Mouse (Mus musculus) stomach, embryonic 16.5 days (tissue): ENCODE results near the gene Urm1. TPM values are rescaled to one million over a fixed set of nuclear protein-coding genes. Genes with fewer than 3 reads are reported as not detected.
"Not testable (repeated sequence)": the region's sequence is repeated elsewhere in the genome, so short reads cannot be mapped to it uniquely, and the experiment has no call there.

Source experiments
- ATAC-seq: fragments of 200-750 bp; cut with Nextera tagmentation; 2 replicates; pipeline ENCODE4 v1.8.0; 2017; ENCODE audit warnings: moderate number of reproducible peaks, moderate TSS enrichment; ENCODE audit not compliant: insufficient read depth, low FRiP score
- H3K27ac ChIP-seq: fragments of 300-500 bp; sonication (generic); 2 replicates; pipeline ENCODE4 v1.5.1; 2014; ENCODE audit warnings: low read length
- H3K27me3 ChIP-seq: fragments of 300-500 bp; sonication (generic); 2 replicates; pipeline ENCODE4 v1.6.1; 2014; ENCODE audit warnings: low read length, control low read depth, mixed read lengths; ENCODE audit not compliant: control insufficient read depth, insufficient read depth
- H3K36me3 ChIP-seq: fragments of 300-500 bp; sonication (generic); 2 replicates; pipeline ENCODE4 v1.6.1; 2014; ENCODE audit warnings: low read length; ENCODE audit not compliant: control insufficient read depth, insufficient read depth
- H3K4me1 ChIP-seq: fragments of 300-500 bp; sonication (generic); 2 replicates; pipeline ENCODE4 v1.6.1; 2014; ENCODE audit warnings: low read length, control low read depth, mixed read lengths; ENCODE audit not compliant: control insufficient read depth, insufficient read depth
- H3K4me2 ChIP-seq: fragments of 300-500 bp; sonication (generic); 2 replicates; pipeline ENCODE4 v1.6.1; 2014; ENCODE audit warnings: low read depth, low read length, mixed read lengths
- H3K4me3 ChIP-seq: fragments of 300-500 bp; sonication (generic); replicated peaks from 2 replicates; pipeline ENCODE4 v1.5.1; 2014; ENCODE audit warnings: mild to moderate bottlenecking, low read length
- H3K9ac ChIP-seq: fragments of 300-500 bp; sonication (generic); 2 replicates; pipeline ENCODE4 v1.6.1; 2014; ENCODE audit warnings: low read length
- H3K9me3 ChIP-seq: fragments of 300-500 bp; sonication (generic); replicated peaks from 2 replicates; pipeline ENCODE4 v1.6.1; 2016; ENCODE audit warnings: low read length, control low read depth; ENCODE audit not compliant: control insufficient read depth
- WGBS: fragments of 180-500 bp; shearing (Covaris S2); extraction: QIAGEN DNeasy Blood & Tissue Kit; methylation state at CpG from one replicate; pipeline ENCODE4 v1.1.7; 2014; 5-methylcytosine and 5-hydroxymethylcytosine counted together
- polyA plus RNA-seq: library from polyadenylated mRNA; unstranded; fragments of >200 nt; fragmentation: Nextera tagmentation; extraction: Ambion mirVana; gene quantifications from 2 replicates; pipeline ENCODE4 v1.2.1, GENCODE M21; 2015

The Urm1 gene
- 19.5 and 22.0 TPM in 2 replicates for polyA plus RNA-seq

DNA sequence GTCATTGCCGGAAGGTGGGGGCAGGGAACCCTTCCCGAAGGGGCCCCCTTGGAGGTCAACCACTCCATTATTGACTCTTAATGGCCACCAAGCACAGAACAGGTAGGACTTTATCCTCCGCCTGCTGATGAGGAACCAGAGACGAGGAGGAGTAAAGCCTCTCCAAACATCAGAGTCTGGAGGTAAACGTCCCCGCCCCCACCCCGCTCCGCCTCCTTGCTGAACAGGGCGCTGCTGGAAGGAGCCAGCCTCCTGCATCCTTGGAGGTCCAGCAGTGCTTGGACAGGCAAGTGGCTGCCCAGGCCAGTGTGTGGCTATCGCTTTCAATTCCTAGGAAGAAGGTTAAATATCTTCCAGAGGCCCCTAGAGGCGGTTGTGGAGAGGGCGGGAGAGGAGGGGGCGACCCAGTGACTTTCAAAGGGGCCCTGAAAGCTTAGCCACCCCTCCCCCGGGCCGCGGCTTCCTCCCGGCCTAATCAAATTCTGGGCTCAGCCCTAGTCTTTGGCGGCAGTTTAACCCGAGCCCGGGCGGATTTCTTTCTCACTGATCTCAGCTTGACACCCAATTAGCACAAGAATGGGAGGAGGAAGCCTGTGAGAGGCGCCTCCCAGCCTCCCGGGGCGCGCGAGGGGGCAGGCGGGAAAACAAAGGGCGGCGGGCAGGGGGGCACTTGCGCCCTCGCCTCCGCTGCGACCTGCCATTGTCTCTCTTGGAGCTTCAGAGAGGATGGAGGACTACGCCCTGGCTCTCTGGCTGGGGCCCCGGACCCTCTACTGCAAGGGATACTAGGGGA lies at the start of gene Urm1:
Urm1 (plus strand) TSS at position 51 of the 793 bp plus-strand sequence.
- peak within 1 kb of the TSS; percentile 95 for H3K27ac ChIP-seq
- no peaks in the 10 kb centered on the region for H3K27me3 ChIP-seq
- H3K4me1 ChIP-seq: peaks cover 14% of the 10 kb centered on the region; the same call in 1 of the 2 replicates
- WGBS: under 1% methylated on average over 35 of the region's 35 CpGs
- peak within 1 kb of the TSS; percentile 82 for H3K4me2 ChIP-seq
- H3K9me3 ChIP-seq: no peaks in the 10 kb centered on the region
- H3K4me3 ChIP-seq: peak within 1 kb of the TSS; percentile 52
- ATAC-seq: peak; percentile 82
- H3K9ac ChIP-seq: peak within 1 kb of the TSS; percentile 78
- no peaks in the 10 kb centered on the region for H3K36me3 ChIP-seq

GRCm38 (mm10) chr2:29770162-29770561 lies 49.7 kb upstream of the Urm1 start:
- Histone ChIP-seq H3K27me3 (no peaks in the 10 kb centered on the region), H3K27ac (no peak overlapping the region)

GRCm38 (mm10) chr2:29771611-29772461 lies 48.0 kb upstream of the Urm1 start:
- 59% methylated on average over 8 of the region's 8 CpGs for WGBS
- ATAC-seq: no peak
- H3K9ac ChIP-seq: no peak overlapping the region
- H3K27ac ChIP-seq: peak overlapping the region; percentile 11; the same call in 1 of the 2 replicates
- H3K4me3 ChIP-seq: no peak overlapping the region
- H3K4me2 ChIP-seq: no peak overlapping the region
- H3K36me3 ChIP-seq: peaks cover 4% of the 10 kb centered on the region; the same call in 1 of the 2 replicates
- peaks cover 5% of the 10 kb centered on the region; the same call in 1 of the 2 replicates for H3K4me1 ChIP-seq
- no peaks in the 10 kb centered on the region for H3K9me3 ChIP-seq
- H3K27me3 ChIP-seq: no peaks in the 10 kb centered on the region

More at GRCm38 (mm10) chr2:29770162-29770561, 49.7 kb upstream of the Urm1 start:
- Histone ChIP-seq H3K4me1 (peaks cover 5% of the 10 kb centered on the region; the same call in 1 of the 2 replicates), H3K9me3 (no peaks in the 10 kb centered on the region), H3K36me3 (no peaks in the 10 kb centered on the region), H3K4me3 (no peak overlapping the region), H3K9ac (no peak overlapping the region), H3K4me2 (no peak overlapping the region)
- no peak for ATAC-seq

DNA sequence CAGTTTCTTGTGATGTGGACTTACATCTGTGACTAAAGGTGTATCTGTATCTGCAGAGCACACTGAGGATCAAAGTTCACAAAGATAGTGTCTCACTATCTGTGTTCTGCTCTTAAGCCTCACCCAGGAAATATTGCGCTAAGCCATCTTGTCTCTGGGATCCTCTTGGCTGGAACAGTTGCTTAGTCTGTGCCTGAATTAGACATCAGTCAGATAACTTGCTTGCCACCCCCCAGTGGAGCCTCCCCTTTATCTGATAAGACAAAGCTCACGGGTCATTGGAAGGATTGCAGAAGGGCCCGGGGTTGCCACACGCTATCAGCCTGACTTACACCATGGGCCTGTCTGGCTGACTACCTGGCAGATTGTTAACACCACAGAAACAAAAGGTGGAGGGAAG lies 46.6 kb upstream of the Urm1 start:
- Histone ChIP-seq H3K27me3 (no peaks in the 10 kb centered on the region), H3K36me3 (peaks cover 15% of the 10 kb centered on the region), H3K9me3 (no peaks in the 10 kb centered on the region), H3K4me2 (no peak overlapping the region), H3K27ac (no peak overlapping the region), H3K4me3 (no peak overlapping the region), H3K9ac (no peak overlapping the region), H3K4me1 (peaks cover under 1% of the 10 kb centered on the region; the same call in 1 of the 2 replicates)
- 0 out of 2 replicates have a peak, but pooled peaks have one; percentile 51 for ATAC-seq
- 82% methylated on average over 4 of the region's 4 CpGs for WGBS

DNA sequence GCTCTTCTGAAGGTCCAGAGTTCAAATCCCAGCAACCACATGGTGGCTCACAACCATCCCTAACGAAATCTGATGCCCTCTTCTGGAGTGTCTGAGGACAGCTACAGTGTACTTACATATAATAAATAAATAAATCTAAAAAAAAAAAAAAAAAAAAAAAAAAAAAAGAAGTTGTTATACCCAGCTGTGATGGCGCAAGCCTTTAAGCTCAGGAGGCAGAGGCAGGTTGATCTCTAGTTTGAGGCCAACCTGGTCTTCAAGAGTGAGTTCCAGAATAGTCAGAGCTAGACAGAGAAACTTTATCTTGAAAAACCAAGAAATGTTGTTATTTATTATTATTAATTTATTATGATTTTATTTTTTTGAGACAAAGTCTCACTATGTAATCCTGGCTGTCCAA lies 38.6 kb upstream of the Urm1 start:
- peaks cover 39% of the 10 kb centered on the region for H3K36me3 ChIP-seq
- 98% methylated on average over 2 of the region's 2 CpGs for WGBS

DNA sequence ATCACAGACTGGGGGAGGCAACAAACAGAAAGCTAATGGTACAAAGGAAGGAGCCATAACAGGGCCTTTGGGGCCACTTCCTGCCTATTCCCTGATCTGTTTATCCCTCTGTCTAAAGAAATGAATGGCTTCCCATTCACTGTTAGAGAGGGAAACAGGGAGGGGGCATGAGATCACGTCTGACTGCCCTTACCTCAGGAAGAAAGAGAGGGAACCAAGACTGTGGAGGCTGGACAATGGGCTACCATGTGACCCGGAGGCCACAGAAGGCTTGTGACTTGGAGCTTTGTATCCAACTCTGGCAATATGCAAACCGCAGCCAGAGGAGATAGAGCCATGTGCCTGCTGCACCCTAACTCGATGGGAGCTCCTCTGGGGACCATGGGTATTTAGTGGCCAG lies 35.6 kb upstream of the Urm1 start:
- 70% methylated on average over 4 of the region's 4 CpGs for WGBS

More for the DNA sequence above, 38.6 kb upstream of the Urm1 start:
- not testable (repeated sequence) for H3K9me3 ChIP-seq, H3K27ac ChIP-seq, H3K9ac ChIP-seq, H3K27me3 ChIP-seq, H3K4me3 ChIP-seq, H3K4me1 ChIP-seq, H3K4me2 ChIP-seq, ATAC-seq

DNA sequence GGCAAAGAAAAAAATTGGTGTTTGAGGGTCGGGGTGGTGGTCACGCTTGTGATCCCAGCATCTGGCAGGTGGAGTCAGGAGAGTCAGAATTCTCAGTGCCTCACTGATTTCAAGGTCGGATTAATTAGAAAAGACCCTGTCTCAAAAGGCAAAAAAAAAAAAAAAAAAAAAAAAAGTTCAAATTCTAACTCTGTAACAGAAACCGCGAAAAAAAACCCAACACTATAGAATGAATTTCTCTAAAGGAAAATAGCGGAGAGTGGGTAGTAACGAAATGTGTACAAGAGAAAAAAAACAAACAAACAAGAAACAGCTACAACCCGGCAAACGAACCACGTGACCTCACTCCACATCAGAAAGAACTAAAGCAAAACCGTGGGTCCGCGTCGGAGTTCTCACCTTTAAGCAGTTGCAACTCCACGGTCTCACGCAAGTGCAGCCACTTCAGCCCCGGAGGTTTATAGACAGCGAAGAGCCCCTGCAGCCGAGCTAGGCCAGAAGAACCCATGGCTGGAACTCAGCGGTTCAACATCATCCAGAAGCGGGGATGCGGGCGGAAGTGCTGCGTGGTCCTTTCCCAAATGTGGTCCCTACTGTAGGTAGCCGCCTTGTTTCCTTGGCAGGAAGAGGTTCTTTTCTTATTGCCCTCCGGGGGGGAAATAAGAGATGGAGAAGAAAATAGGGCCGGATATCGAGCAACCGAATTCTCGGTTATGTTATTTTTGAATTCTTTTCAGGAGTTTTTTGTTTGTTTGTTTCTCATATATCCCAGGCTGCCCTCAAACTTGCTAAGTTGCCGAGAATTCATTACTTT lies 32.6 kb upstream of the Urm1 start, which contains the start of gene Coq4:
Coq4 (plus strand) TSS at position 390 of the 814 bp plus-strand sequence.
- WGBS: 1% methylated on average over 31 of the region's 31 CpGs
- Histone ChIP-seq H3K9ac (peak within 1 kb of the TSS; percentile 84), H3K27me3 (no peaks in the 10 kb centered on the region), H3K4me3 (peak within 1 kb of the TSS; percentile 97), H3K9me3 (no peaks in the 10 kb centered on the region), H3K36me3 (peaks cover 19% of the 10 kb centered on the region), H3K4me1 (peaks cover 13% of the 10 kb centered on the region), H3K27ac (peak within 1 kb of the TSS; percentile 81), H3K4me2 (peak within 1 kb of the TSS; percentile 80)
- peak; percentile 89; the same call in 1 of the 2 replicates for ATAC-seq

More for the DNA sequence above, 35.6 kb upstream of the Urm1 start:
- ATAC-seq: no peak
- Histone ChIP-seq H3K4me2 (no peak overlapping the region), H3K9me3 (0 out of 2 replicates have a peak, but pooled peaks cover 4% of the 10 kb centered on the region), H3K27me3 (no peaks in the 10 kb centered on the region), H3K36me3 (peaks cover 21% of the 10 kb centered on the region), H3K27ac (no peak overlapping the region), H3K9ac (no peak overlapping the region), H3K4me3 (no peak overlapping the region), H3K4me1 (peaks cover 13% of the 10 kb centered on the region)

DNA sequence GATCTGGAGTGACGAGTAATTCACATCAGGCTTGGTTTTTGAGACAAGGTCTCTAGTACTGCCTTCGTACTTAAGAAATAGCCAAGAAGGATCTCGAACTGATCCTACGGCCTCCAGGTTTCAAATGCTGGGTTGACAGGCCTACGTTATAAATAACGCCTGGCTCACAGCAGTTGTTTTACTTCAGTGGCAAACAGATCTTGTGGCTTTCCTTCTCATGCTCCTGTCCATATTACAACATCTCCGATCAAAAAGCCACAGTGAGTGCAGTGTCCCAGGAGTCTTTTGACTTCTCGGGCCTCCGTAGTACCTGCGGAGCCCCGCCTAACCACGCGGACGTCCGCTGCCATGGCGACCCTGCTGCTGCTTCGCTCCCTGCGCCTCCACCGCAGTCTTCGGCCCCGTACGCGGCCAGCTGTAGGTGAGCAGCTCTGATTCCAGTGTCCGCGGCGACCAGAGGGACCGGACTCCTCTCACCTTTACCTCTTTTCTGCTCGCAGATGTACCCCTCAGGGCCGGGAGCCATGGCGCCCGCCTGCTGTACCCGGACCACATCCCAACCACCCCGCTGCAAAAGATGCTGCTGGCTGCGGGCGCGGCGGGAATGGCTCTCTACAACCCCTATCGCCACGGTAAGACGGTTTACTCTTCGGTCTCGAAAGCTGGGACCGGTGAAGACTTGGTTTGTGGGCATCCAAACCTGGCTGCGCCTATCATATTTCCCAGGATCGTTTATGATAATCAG lies 31.8 kb upstream of the Urm1 start, which contains the start of gene Trub2:
Trub2 (minus strand) TSS at position 566 of the 745 bp plus-strand sequence.
- 1% methylated on average over 45 of the region's 45 CpGs for WGBS
- H3K27me3 ChIP-seq: no peaks in the 10 kb centered on the region
- H3K4me1 ChIP-seq: peaks cover 13% of the 10 kb centered on the region
- ATAC-seq: peak; percentile 84
- peak within 1 kb of the TSS; percentile 84 for H3K9ac ChIP-seq
- no peaks in the 10 kb centered on the region for H3K9me3 ChIP-seq
- H3K4me2 ChIP-seq: peak within 1 kb of the TSS; percentile 80
- H3K27ac ChIP-seq: peak within 1 kb of the TSS; percentile 81
- H3K4me3 ChIP-seq: peak within 1 kb of the TSS; percentile 97
- H3K36me3 ChIP-seq: peaks cover 12% of the 10 kb centered on the region
